Mouse (Mus musculus): ENCODE measurements at regions not wholly inside any gene's neighbourhood (a gene's known extent, or its start where the extent isn't known, plus 50 kb on each side); places are given as distances from the start of the nearest gene placed in this dataset.
A peak's percentile ranks its signal among the peaks of the same experiment; 100 is the strongest.
"Not testable (repeated sequence)": the region's sequence is repeated elsewhere in the genome, so short reads cannot be mapped to it uniquely, and the experiment has no call there.

- ATAC-seq (ENCODE audit: low FRiP score, low read depth); H3K9ac ChIP-seq; H3K4me1 ChIP-seq; H3K4me3 ChIP-seq; H3K4me2 ChIP-seq (replicated peaks); H3K27ac ChIP-seq; H3K36me3 ChIP-seq; H3K9me3 ChIP-seq; H3K27me3 ChIP-seq: not testable (repeated sequence)
- 70% methylated on average over 2 of the region's 2 CpGs for WGBS
Observed at GRCm38 (mm10) chr6:18566934-18567333, 52.3 kb upstream of the Cttnbp2 start.

- Histone ChIP-seq H3K4me2 (replicated peaks) (no peak overlapping the region), H3K27ac (no peak overlapping the region), H3K4me1 (no peaks in the 10 kb centered on the region), H3K27me3 (no peaks in the 10 kb centered on the region), H3K9ac (no peak overlapping the region), H3K9me3 (no peaks in the 10 kb centered on the region), H3K4me3 (no peak overlapping the region), H3K36me3 (no peaks in the 10 kb centered on the region)
- no peak for ATAC-seq (ENCODE audit: low FRiP score, low read depth)
- WGBS, result 87% methylated on average over 2 of the region's 2 CpGs
Observed at GRCm38 (mm10) chr6:18569221-18569620, 54.6 kb upstream of the Cttnbp2 start.

- Histone ChIP-seq H3K4me1 (no peaks in the 10 kb centered on the region), H3K4me3 (no peak overlapping the region), H3K9ac (no peak overlapping the region), H3K27me3 (no peaks in the 10 kb centered on the region), H3K4me2 (replicated peaks) (no peak overlapping the region), H3K9me3 (no peaks in the 10 kb centered on the region), H3K36me3 (no peaks in the 10 kb centered on the region), H3K27ac (no peak overlapping the region)
- no peak for ATAC-seq (ENCODE audit: low FRiP score, low read depth)
Observed at GRCm38 (mm10) chr6:18578501-18578900, 63.9 kb upstream of the Cttnbp2 start.

GRCm38 (mm10) chr6:18589436-18589835 lies 74.8 kb upstream of the Cttnbp2 start:
- H3K9ac ChIP-seq, result no peak overlapping the region
- no peaks in the 10 kb centered on the region for H3K36me3 ChIP-seq
- no peak overlapping the region for H3K4me3 ChIP-seq
- H3K27me3 ChIP-seq, result no peaks in the 10 kb centered on the region
- no peak for ATAC-seq (ENCODE audit: low FRiP score, low read depth)
- no peak overlapping the region for H3K4me2 ChIP-seq (replicated peaks)
- H3K27ac ChIP-seq, result no peak overlapping the region
- H3K9me3 ChIP-seq, result no peaks in the 10 kb centered on the region
- H3K4me1 ChIP-seq, result no peaks in the 10 kb centered on the region

GRCm38 (mm10) chr6:18596680-18597079 lies 82.0 kb upstream of the Cttnbp2 start:
- no peak overlapping the region for H3K27ac ChIP-seq
- H3K9me3 ChIP-seq, result no peaks in the 10 kb centered on the region
- ATAC-seq (ENCODE audit: low FRiP score, low read depth), result no peak
- no peak overlapping the region for H3K4me3 ChIP-seq
- H3K4me1 ChIP-seq, result peaks cover 8% of the 10 kb centered on the region; the same call in 1 of the 2 replicates
- no peaks in the 10 kb centered on the region for H3K27me3 ChIP-seq
- no peak overlapping the region for H3K4me2 ChIP-seq (replicated peaks)
- no peak overlapping the region for H3K9ac ChIP-seq
- no peaks in the 10 kb centered on the region for H3K36me3 ChIP-seq
- WGBS, result 84% methylated on average over 5 of the region's 5 CpGs

GRCm38 (mm10) chr6:18599626-18600025 lies 85.0 kb upstream of the Cttnbp2 start:
- Histone ChIP-seq H3K27ac (no peak overlapping the region), H3K9ac (no peak overlapping the region), H3K9me3 (peaks cover 4% of the 10 kb centered on the region; the same call in 1 of the 2 replicates), H3K4me2 (replicated peaks) (no peak overlapping the region), H3K36me3 (no peaks in the 10 kb centered on the region), H3K4me1 (peaks cover 17% of the 10 kb centered on the region), H3K27me3 (no peaks in the 10 kb centered on the region), H3K4me3 (no peak overlapping the region)
- WGBS, result 37% methylated on average over 4 of the region's 4 CpGs
- no peak for ATAC-seq (ENCODE audit: low FRiP score, low read depth)

GRCm38 (mm10) chr6:18601926-18602325 lies 87.3 kb upstream of the Cttnbp2 start:
- no peak overlapping the region for H3K27ac ChIP-seq
- H3K4me3 ChIP-seq, result no peak overlapping the region
- no peaks in the 10 kb centered on the region for H3K36me3 ChIP-seq
- ATAC-seq (ENCODE audit: low FRiP score, low read depth), result peak; percentile 66
- no peaks in the 10 kb centered on the region for H3K27me3 ChIP-seq
- H3K9ac ChIP-seq, result no peak overlapping the region
- H3K9me3 ChIP-seq, result peaks cover 6% of the 10 kb centered on the region; the same call in 1 of the 2 replicates
- 35% methylated on average over 7 of the region's 7 CpGs for WGBS
- H3K4me2 ChIP-seq (replicated peaks), result no peak overlapping the region
- peaks cover 17% of the 10 kb centered on the region for H3K4me1 ChIP-seq

- Histone ChIP-seq H3K9me3 (no peaks in the 10 kb centered on the region), H3K27ac (no peak overlapping the region), H3K4me2 (replicated peaks) (no peak overlapping the region), H3K27me3 (no peaks in the 10 kb centered on the region), H3K4me1 (no peaks in the 10 kb centered on the region), H3K9ac (no peak overlapping the region), H3K36me3 (no peaks in the 10 kb centered on the region), H3K4me3 (no peak overlapping the region)
- WGBS, result 66% methylated on average over 6 of the region's 6 CpGs
- ATAC-seq (ENCODE audit: low FRiP score, low read depth), result no peak
Observed at GRCm38 (mm10) chr6:18621372-18622262, 107.0 kb upstream of the Cttnbp2 start.

- Histone ChIP-seq H3K4me3 (no peak overlapping the region), H3K9me3 (no peaks in the 10 kb centered on the region), H3K4me1 (no peaks in the 10 kb centered on the region), H3K9ac (no peak overlapping the region), H3K27ac (no peak overlapping the region), H3K27me3 (no peaks in the 10 kb centered on the region), H3K36me3 (no peaks in the 10 kb centered on the region), H3K4me2 (replicated peaks) (no peak overlapping the region)
- ATAC-seq (ENCODE audit: low FRiP score, low read depth), result no peak
- WGBS, result 74% methylated on average over 1 of the region's 1 CpGs
Observed at GRCm38 (mm10) chr6:18628591-18628990, 113.9 kb upstream of the Cttnbp2 start.

GRCm38 (mm10) chr6:18633540-18634200 lies 119.0 kb upstream of the Cttnbp2 start:
- Histone ChIP-seq H3K27ac (no peak overlapping the region), H3K9ac (no peak overlapping the region), H3K9me3 (0 out of 2 replicates have a peak, but pooled peaks cover 4% of the 10 kb centered on the region), H3K4me2 (replicated peaks) (no peak overlapping the region), H3K4me1 (no peaks in the 10 kb centered on the region), H3K27me3 (no peaks in the 10 kb centered on the region), H3K4me3 (no peak overlapping the region), H3K36me3 (no peaks in the 10 kb centered on the region)
- ATAC-seq (ENCODE audit: low FRiP score, low read depth), result no peak
- WGBS, result 85% methylated on average over 2 of the region's 2 CpGs

- Histone ChIP-seq H3K4me3 (no peak overlapping the region), H3K9me3 (0 out of 2 replicates have a peak, but pooled peaks cover 4% of the 10 kb centered on the region), H3K4me1 (no peaks in the 10 kb centered on the region), H3K36me3 (no peaks in the 10 kb centered on the region), H3K4me2 (replicated peaks) (no peak overlapping the region), H3K27ac (no peak overlapping the region), H3K27me3 (no peaks in the 10 kb centered on the region), H3K9ac (no peak overlapping the region)
- ATAC-seq (ENCODE audit: low FRiP score, low read depth), result no peak
- 53% methylated on average over 3 of the region's 3 CpGs for WGBS
Observed at GRCm38 (mm10) chr6:18639712-18640383, 125.2 kb upstream of the Cttnbp2 start.

- no peaks in the 10 kb centered on the region for H3K4me1 ChIP-seq
- H3K4me3 ChIP-seq, result no peak overlapping the region
- no peaks in the 10 kb centered on the region for H3K36me3 ChIP-seq
- H3K27me3 ChIP-seq, result no peaks in the 10 kb centered on the region
- no peak overlapping the region for H3K4me2 ChIP-seq (replicated peaks)
- no peaks in the 10 kb centered on the region for H3K9me3 ChIP-seq
- H3K9ac ChIP-seq, result no peak overlapping the region
- no peak overlapping the region for H3K27ac ChIP-seq
- WGBS, result 72% methylated on average over 5 of the region's 5 CpGs
- no peak for ATAC-seq (ENCODE audit: low FRiP score, low read depth)
Observed at GRCm38 (mm10) chr6:18648898-18649591, 134.4 kb upstream of the Cttnbp2 start.
